Mouse (Mus musculus): ENCODE measurements at regions not wholly inside any gene's neighbourhood (a gene's known extent, or its start where the extent isn't known, plus 50 kb on each side); places are given as distances from the start of the nearest gene placed in this dataset.

DNA sequence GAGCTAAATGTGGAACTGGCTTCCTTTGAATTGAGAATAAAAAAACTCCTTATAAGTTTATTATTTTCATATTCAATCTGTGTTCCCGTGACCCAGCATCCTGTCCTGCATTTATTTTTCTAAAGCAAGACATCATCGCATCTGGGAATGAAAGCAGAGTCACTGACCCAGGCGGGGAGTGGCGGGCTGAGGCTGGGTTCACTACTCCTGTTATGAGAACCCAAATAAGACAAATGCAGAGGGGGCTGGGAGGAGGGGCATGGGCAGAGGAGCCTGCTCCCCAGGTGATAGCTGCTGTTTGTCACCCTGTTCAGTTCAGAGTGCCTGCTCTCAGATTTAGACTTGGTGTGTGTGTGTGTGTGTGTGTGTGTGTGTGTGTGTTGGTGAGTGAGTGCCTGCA lies 102.0 kb downstream of the Nxnl2 start:
- TF ChIP-seq EP300 (optimal IDR thresholded peaks at IDR 0.05): no peak
- TF ChIP-seq CTCF (IDR thresholded peaks at IDR 0.05; ENCODE audit: low read depth): no peak
